Mouse (Mus musculus) retina, embryonic 14.5 days (tissue): ENCODE data around the gene Dchs1.

ENCODE experiments used
- DNase-seq: peaks from one replicate; pipeline ENCODE4 v3.0.0-alpha.2; 2015; ENCODE audit warnings: low spot score

Dchs1 gene

GRCm38 (mm10) chr7:105787285-105788140 is at the start of gene Dchs1:
Gene Dchs1 (minus strand): TSS chr7:105787654.
- DNase-seq: peak; percentile 66

- DNase-seq: no peak
Measured at GRCm38 (mm10) chr7:105824281-105824680, 36.8 kb upstream of the Dchs1 start.

- DNase-seq: peak; percentile 78
Measured at GRCm38 (mm10) chr7:105818483-105818882, 31.0 kb upstream of the Dchs1 start.

GRCm38 (mm10) chr7:105816736-105817135 is 29.3 kb upstream of the Dchs1 start:
- DNase-seq: peak; percentile 64

GRCm38 (mm10) chr7:105813326-105813725 is 25.9 kb upstream of the Dchs1 start:
- no peak for DNase-seq

- DNase-seq: no peak
Measured at GRCm38 (mm10) chr7:105812566-105812965, 25.1 kb upstream of the Dchs1 start.

GRCm38 (mm10) chr7:105811516-105811915 is 24.1 kb upstream of the Dchs1 start:
- DNase-seq: no peak

GRCm38 (mm10) chr7:105810877-105811489 is 23.5 kb upstream of the Dchs1 start, which contains the start of gene Mrpl17:
Gene Mrpl17 (minus strand): TSS chr7:105811099.
- DNase-seq: peak; percentile 100

GRCm38 (mm10) chr7:105810280-105810876 is 22.9 kb upstream of the Dchs1 start:
- DNase-seq: no peak

- DNase-seq: no peak
Measured at GRCm38 (mm10) chr7:105809836-105810235, 22.4 kb upstream of the Dchs1 start.

- DNase-seq: no peak
Measured at GRCm38 (mm10) chr7:105808385-105808784, 20.9 kb upstream of the Dchs1 start.

- no peak for DNase-seq
Measured at GRCm38 (mm10) chr7:105806716-105807115, 19.3 kb upstream of the Dchs1 start.

- DNase-seq: no peak
Measured at GRCm38 (mm10) chr7:105806125-105806524, 18.7 kb upstream of the Dchs1 start.

GRCm38 (mm10) chr7:105803428-105803827 is 16.0 kb upstream of the Dchs1 start:
- DNase-seq: no peak

- no peak for DNase-seq
Measured at GRCm38 (mm10) chr7:105802771-105803170, 15.3 kb upstream of the Dchs1 start.

- no peak for DNase-seq
Measured at GRCm38 (mm10) chr7:105802312-105802711, 14.9 kb upstream of the Dchs1 start.

GRCm38 (mm10) chr7:105796972-105797371 is 9.5 kb upstream of the Dchs1 start:
- DNase-seq: no peak

- peak; percentile 41 for DNase-seq
Measured at GRCm38 (mm10) chr7:105795759-105796366, 8.4 kb upstream of the Dchs1 start.

- DNase-seq: no peak
Measured at GRCm38 (mm10) chr7:105793701-105794100, 6.2 kb upstream of the Dchs1 start.

- DNase-seq: no peak
Measured at GRCm38 (mm10) chr7:105791147-105791546, 3.7 kb upstream of the Dchs1 start.

- peak; percentile 46 for DNase-seq
Measured at GRCm38 (mm10) chr7:105786506-105787284, 759 bp downstream of the Dchs1 start.

GRCm38 (mm10) chr7:105784556-105784955 is 2.9 kb downstream of the Dchs1 start:
- DNase-seq: no peak
